Mouse (Mus musculus): ENCODE data around the gene Egln3. TPM values are rescaled to one million over a fixed set of nuclear protein-coding genes. Genes with fewer than 3 reads are reported as not detected.

Gene Egln3
- polyA plus RNA-seq (2012): 12.9 and 14.8 TPM in 2 replicates

DNA sequence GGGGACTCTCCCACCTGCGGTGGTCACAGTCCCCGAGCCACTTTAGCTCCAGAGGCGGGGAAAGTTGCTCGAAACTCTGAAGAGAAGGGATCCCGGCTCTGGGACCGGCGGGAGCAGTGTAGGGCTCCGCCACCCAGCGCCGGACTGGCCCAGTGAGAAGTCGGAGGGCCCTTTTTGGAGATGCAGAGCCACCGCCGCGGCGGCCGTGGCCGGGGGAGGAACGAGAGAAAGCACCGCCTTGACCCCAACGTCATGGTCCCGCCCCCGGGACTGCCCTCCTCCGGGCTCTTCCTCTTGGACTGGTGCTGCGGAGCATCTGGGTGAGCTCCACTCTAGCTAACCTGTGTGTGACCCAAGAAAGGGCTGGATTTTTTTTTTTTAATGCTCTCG lies at the start of gene Egln3:
Gene Egln3 (minus strand): TSS at position 205 of the 390 bp plus-strand sequence.

Measured in megakaryocyte-erythroid progenitor cell, adult 5 weeks (primary cell).